Mouse (Mus musculus) hindbrain, postnatal 0 days (tissue): ENCODE measurements around the gene Gm20388. TPM values are rescaled to one million over a fixed set of nuclear protein-coding genes. Genes with fewer than 3 reads are reported as not detected.

Source experiments
- ATAC-seq: fragments of 200-750 bp; cut with Nextera tagmentation; 2 replicates; pipeline ENCODE4 v1.8.0; 2017; ENCODE audit warnings: mild to moderate bottlenecking, moderate TSS enrichment, moderate library complexity
- DNase-seq: peaks from one replicate; pipeline ENCODE4 v3.0.0-alpha.2; 2015; ENCODE audit warnings: low spot score
- H3K27ac ChIP-seq: fragments of 300-500 bp; sonication (generic); 2 replicates; pipeline ENCODE4 v1.5.1; 2014; ENCODE audit warnings: mild to moderate bottlenecking
- H3K27me3 ChIP-seq: fragments of 300-500 bp; sonication (generic); 2 replicates; pipeline ENCODE4 v1.6.1; 2014; ENCODE audit warnings: low read length, mixed read lengths; ENCODE audit not compliant: insufficient read depth
- H3K36me3 ChIP-seq: fragments of 300-500 bp; sonication (generic); 2 replicates; pipeline ENCODE4 v1.6.1; 2014; ENCODE audit warnings: low read length, mixed read lengths; ENCODE audit not compliant: insufficient read depth
- H3K4me1 ChIP-seq: fragments of 300-500 bp; sonication (generic); 2 replicates; pipeline ENCODE4 v1.6.1; 2014; ENCODE audit warnings: antibody characterized with exemption, low read length, mixed read lengths; ENCODE audit not compliant: insufficient read depth
- H3K4me2 ChIP-seq: fragments of 300-500 bp; sonication (generic); 2 replicates; pipeline ENCODE4 v1.6.1; 2014; ENCODE audit warnings: low read depth, mild to moderate bottlenecking, low read length, moderate library complexity, mixed read lengths
- H3K4me3 ChIP-seq: fragments of 300-500 bp; sonication (generic); 2 replicates; pipeline ENCODE4 v1.5.1; 2014; ENCODE audit warnings: low read length
- H3K9ac ChIP-seq: fragments of 300-500 bp; sonication (generic); replicated peaks from 2 replicates; pipeline ENCODE4 v1.6.1; 2014; ENCODE audit warnings: mild to moderate bottlenecking, low read length, moderate library complexity, mixed read lengths
- H3K9me3 ChIP-seq: fragments of 300-500 bp; sonication (generic); 2 replicates; pipeline ENCODE4 v1.6.1; 2016; ENCODE audit warnings: low read length, mixed read lengths
- CTCF ChIP-seq: IDR thresholded peaks from 2 replicates; pipeline ENCODE4 v1.5.1; 2016; ENCODE audit warnings: antibody characterized with exemption, control low read depth, low read depth
- WGBS: fragments of 180-500 bp; shearing (Covaris S2); extraction: QIAGEN DNeasy Blood & Tissue Kit; methylation state at CpG from one replicate; pipeline ENCODE4 v1.1.7; 2014; 5-methylcytosine and 5-hydroxymethylcytosine counted together
- polyA plus RNA-seq: library from polyadenylated mRNA; unstranded; fragments of >200 nt; fragmentation: Nextera tagmentation; extraction: Ambion mirVana; gene quantifications from 2 replicates; pipeline ENCODE4 v1.2.1, GENCODE M21; 2015
- total RNA-seq: library from RNA; depleted of rRNA; stranded (reverse); fragments of >200 nt; gene quantifications from 2 replicates; pipeline ENCODE4 v1.2.3, GENCODE M21; 2014

Gm20388 gene
- total and polyA plus RNA-seq, 2 experiments from 2014 or later, result 71.3 TPM; not detected in 1

GRCm38 (mm10) chr8:119948340-119948739, 37.7 kb downstream of the Gm20388 start:
- no peak overlapping the region for H3K27ac ChIP-seq
- no peak overlapping the region for H3K9ac ChIP-seq
- H3K27me3 ChIP-seq, result no peaks in the 10 kb centered on the region
- WGBS, result 62% methylated on average over 15 of the region's 15 CpGs
- no peak overlapping the region for H3K4me2 ChIP-seq
- 0 out of 2 replicates have a peak, but pooled peaks have one; percentile 9 for TF ChIP-seq CTCF
- H3K36me3 ChIP-seq, result peaks cover 33% of the 10 kb centered on the region
- peak; percentile 21 for DNase-seq
- no peak for ATAC-seq
- H3K9me3 ChIP-seq, result no peaks in the 10 kb centered on the region
- H3K4me1 ChIP-seq, result no peaks in the 10 kb centered on the region
- no peak overlapping the region for H3K4me3 ChIP-seq

- no peak for DNase-seq
- no peak for ATAC-seq
- no peaks in the 10 kb centered on the region for H3K4me1 ChIP-seq
- no peak overlapping the region for H3K27ac ChIP-seq
- no peak overlapping the region for H3K9ac ChIP-seq
- H3K4me2 ChIP-seq, result no peak overlapping the region
- no peaks in the 10 kb centered on the region for H3K9me3 ChIP-seq
- 60% methylated on average over 7 of the region's 7 CpGs for WGBS
- no peaks in the 10 kb centered on the region for H3K27me3 ChIP-seq
- no peak for TF ChIP-seq CTCF
- peaks cover 70% of the 10 kb centered on the region for H3K36me3 ChIP-seq
- H3K4me3 ChIP-seq, result no peak overlapping the region
These were observed 41.6 kb downstream of the Gm20388 start for GRCm38 (mm10) chr8:119952282-119952681.

- no peaks in the 10 kb centered on the region for H3K27me3 ChIP-seq
- no peaks in the 10 kb centered on the region for H3K4me1 ChIP-seq
- no peak overlapping the region for H3K4me2 ChIP-seq
- TF ChIP-seq CTCF, result no peak
- WGBS, result 57% methylated on average over 5 of the region's 5 CpGs
- no peak for ATAC-seq
- no peaks in the 10 kb centered on the region for H3K9me3 ChIP-seq
- peaks cover 74% of the 10 kb centered on the region for H3K36me3 ChIP-seq
- H3K9ac ChIP-seq, result no peak overlapping the region
- no peak overlapping the region for H3K4me3 ChIP-seq
- DNase-seq, result no peak
- no peak overlapping the region for H3K27ac ChIP-seq
These were observed 42.1 kb downstream of the Gm20388 start for GRCm38 (mm10) chr8:119952747-119953146.

GRCm38 (mm10) chr8:119955333-119955732, 44.7 kb downstream of the Gm20388 start:
- H3K36me3 ChIP-seq, result peaks cover 73% of the 10 kb centered on the region
- H3K4me1 ChIP-seq, result no peaks in the 10 kb centered on the region
- 90% methylated on average over 8 of the region's 8 CpGs for WGBS
- H3K27me3 ChIP-seq, result no peaks in the 10 kb centered on the region
- no peak overlapping the region for H3K27ac ChIP-seq
- no peak overlapping the region for H3K9ac ChIP-seq
- no peak for TF ChIP-seq CTCF
- no peak overlapping the region for H3K4me3 ChIP-seq
- H3K9me3 ChIP-seq, result no peaks in the 10 kb centered on the region
- no peak for DNase-seq
- no peak overlapping the region for H3K4me2 ChIP-seq
- ATAC-seq, result no peak

GRCm38 (mm10) chr8:119958076-119958475, 47.4 kb downstream of the Gm20388 start:
- H3K9ac ChIP-seq, result no peak overlapping the region
- H3K4me1 ChIP-seq, result peaks cover 3% of the 10 kb centered on the region; the same call in 1 of the 2 replicates
- H3K27me3 ChIP-seq, result no peaks in the 10 kb centered on the region
- ATAC-seq (no peak), DNase-seq (no peak)
- TF ChIP-seq CTCF, result no peak
- H3K4me3 ChIP-seq, result no peak overlapping the region
- WGBS, result 92% methylated on average over 10 of the region's 10 CpGs
- no peak overlapping the region for H3K27ac ChIP-seq
- peaks cover 48% of the 10 kb centered on the region for H3K36me3 ChIP-seq
- no peak overlapping the region for H3K4me2 ChIP-seq
- H3K9me3 ChIP-seq, result no peaks in the 10 kb centered on the region

- WGBS, result 22% methylated on average over 5 of the region's 5 CpGs
- TF ChIP-seq CTCF, result peak; percentile 54
These were observed 50.0 kb downstream of the Gm20388 start for GRCm38 (mm10) chr8:119960531-119961104.

GRCm38 (mm10) chr8:119964859-119965258, 54.2 kb downstream of the Gm20388 start:
- 82% methylated on average over 4 of the region's 4 CpGs for WGBS
- H3K4me2 ChIP-seq, result no peak overlapping the region
- H3K27ac ChIP-seq, result no peak overlapping the region
- ATAC-seq (no peak), DNase-seq (no peak)
- H3K4me1 ChIP-seq, result peaks cover 3% of the 10 kb centered on the region; the same call in 1 of the 2 replicates
- no peak for TF ChIP-seq CTCF
- H3K9me3 ChIP-seq, result 0 out of 2 replicates have a peak, but pooled peaks cover 2% of the 10 kb centered on the region
- no peaks in the 10 kb centered on the region for H3K36me3 ChIP-seq
- H3K4me3 ChIP-seq, result no peak overlapping the region
- H3K9ac ChIP-seq, result no peak overlapping the region
- H3K27me3 ChIP-seq, result no peaks in the 10 kb centered on the region

More at GRCm38 (mm10) chr8:119960531-119961104, 50.0 kb downstream of the Gm20388 start:
- Histone ChIP-seq H3K36me3 (peaks cover 23% of the 10 kb centered on the region), H3K4me3 (no peak overlapping the region), H3K27me3 (no peaks in the 10 kb centered on the region), H3K4me1 (peaks cover 3% of the 10 kb centered on the region; the same call in 1 of the 2 replicates), H3K27ac (peak overlapping the region; percentile 54; the same call in 1 of the 2 replicates), H3K9me3 (no peaks in the 10 kb centered on the region), H3K9ac (no peak overlapping the region), H3K4me2 (no peak overlapping the region)
- peak; percentile 81 for DNase-seq
- peak; percentile 89 for ATAC-seq
